Mouse (Mus musculus) MEL (cell line): ENCODE data around the gene Nat8f6.

Experiments
- CTCF ChIP-seq, 3 experiments: IDR thresholded peaks in 2 of 3; conservative IDR thresholded peaks in 1 of 3; 2 replicates each; pipeline ENCODE4 v1.5.1; 2011 to 2012; ENCODE audit warnings: low read length in 3 of 3, low read depth in 2 of 3, mild to moderate bottlenecking in 2 of 3, improper control_type of control experiment in 1 of 3, inconsistent platforms in 1 of 3, mixed read lengths in 1 of 3, moderate library complexity in 1 of 3; ENCODE audit not compliant: control insufficient read depth in 1 of 3, insufficient read depth in 1 of 3, poor library complexity in 1 of 3, severe bottlenecking in 1 of 3
- HCFC1 ChIP-seq: IDR thresholded peaks from 2 replicates; pipeline ENCODE4 v1.6.1; 2012; ENCODE audit warnings: low read depth, mild to moderate bottlenecking, inconsistent platforms, low read length, improper control_type of control experiment, moderate library complexity
- MEF2A ChIP-seq: IDR thresholded peaks from 2 replicates; pipeline ENCODE4 v1.6.1; 2014; ENCODE audit warnings: low read depth, mild to moderate bottlenecking, inconsistent platforms, low read length, improper control_type of control experiment; ENCODE audit not compliant: poor library complexity, insufficient replicate concordance, severe bottlenecking; ENCODE audit errors: extremely low read depth
- NELFE ChIP-seq: IDR thresholded peaks from 2 replicates; pipeline ENCODE4 v1.6.1; 2011; ENCODE audit warnings: low read depth, low read length, improper control_type of control experiment
- POLR2A ChIP-seq, 2 experiments: IDR thresholded peaks; 2 replicates each; pipeline ENCODE4 v1.6.1; 2011 to 2012; ENCODE audit warnings: low read length in 2 of 2, mild to moderate bottlenecking in 2 of 2, control low read depth in 1 of 2, improper control_type of control experiment in 1 of 2, low read depth in 1 of 2, moderate library complexity in 1 of 2; ENCODE audit not compliant: control insufficient read depth in 1 of 2, insufficient read depth in 1 of 2, poor library complexity in 1 of 2
- TCF12 ChIP-seq: IDR thresholded peaks from 2 replicates; pipeline ENCODE4 v1.6.1; 2014; ENCODE audit warnings: low read depth, mild to moderate bottlenecking, inconsistent platforms, low read length, improper control_type of control experiment, moderate library complexity
- USF2 ChIP-seq, 2 experiments: IDR thresholded peaks; 2 replicates each; pipeline ENCODE4 v1.6.1; 2011 to 2012; ENCODE audit warnings: improper control_type of control experiment in 2 of 2, low read length in 2 of 2, borderline replicate concordance in 1 of 2, inconsistent platforms in 1 of 2, low read depth in 1 of 2, mild to moderate bottlenecking in 1 of 2; ENCODE audit not compliant: insufficient read depth in 1 of 2

DNA sequence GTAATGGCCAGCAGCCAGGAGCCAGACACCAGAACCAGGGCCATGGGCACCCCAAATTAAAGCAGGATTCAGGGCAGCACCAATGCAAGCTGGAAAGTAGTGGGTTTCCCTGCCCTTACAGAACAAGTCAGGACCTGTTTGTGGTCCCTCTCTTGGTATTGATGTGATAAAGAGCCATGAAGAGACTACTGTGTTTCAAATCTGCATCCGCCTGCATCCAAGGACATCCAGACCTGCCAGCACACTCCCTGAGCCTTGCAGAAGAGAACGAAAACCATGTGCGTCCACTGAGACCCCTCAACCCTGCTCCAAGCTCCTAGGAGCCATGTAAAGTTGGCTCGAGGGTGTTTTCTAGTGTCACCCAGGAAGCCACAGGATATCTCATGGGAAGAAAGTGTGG is 27.4 kb upstream of the Nat8f6 start:
- TF ChIP-seq USF2 (IDR thresholded peaks at IDR 0.05; ENCODE audit: borderline replicate concordance in 1 of 2, insufficient read depth in 1 of 2, low read depth in 1 of 2, low read length in 2 of 2): no peak
- TF ChIP-seq POLR2A (IDR thresholded peaks at IDR 0.05; ENCODE audit: control insufficient read depth in 1 of 2, insufficient read depth in 1 of 2, low read depth in 1 of 2, low read length in 2 of 2, poor library complexity in 1 of 2): no peak
- TF ChIP-seq NELFE: no peak
- no peak for TF ChIP-seq CTCF (IDR thresholded peaks at IDR 0.05 in 2 of 3, conservative IDR thresholded peaks at IDR 0.05 in 1 of 3; ENCODE audit: control insufficient read depth in 1 of 3, insufficient read depth in 1 of 3, low read depth in 2 of 3, low read length in 3 of 3, poor library complexity in 1 of 3, severe bottlenecking in 1 of 3)
- no peak for TF ChIP-seq HCFC1
- no peak for TF ChIP-seq MEF2A
- TF ChIP-seq TCF12: no peak
